Mouse (Mus musculus): Measurements from ENCODE around the gene Msh3. TPM values are rescaled to one million over a fixed set of nuclear protein-coding genes. Genes with fewer than 3 reads are reported as not detected.

Gene Msh3
- polyA plus RNA-seq, 1 experiment from 2014 or later, result 35.1 TPM

- no peak overlapping the region for H3K4me2 ChIP-seq (ENCODE audit: low read depth, low read length)
- peaks cover 6% of the 10 kb centered on the region; the same call in 1 of the 2 replicates for H3K36me3 ChIP-seq (ENCODE audit: control insufficient read depth, insufficient read depth, low read length)
- no peak overlapping the region for H3K27ac ChIP-seq (ENCODE audit: low read depth, low read length)
- no peak overlapping the region for H3K4me3 ChIP-seq (ENCODE audit: low read depth, low read length)
- no peaks in the 10 kb centered on the region for H3K4me1 ChIP-seq (ENCODE audit: control insufficient read depth, insufficient read depth, low read length)
- H3K9me3 ChIP-seq (ENCODE audit: control insufficient read depth, low read length), result no peaks in the 10 kb centered on the region
- H3K9ac ChIP-seq (replicated peaks; ENCODE audit: low read depth, low read length), result no peak overlapping the region
- WGBS, result 95% methylated on average over 3 of the region's 3 CpGs
- no peaks in the 10 kb centered on the region for H3K27me3 ChIP-seq (ENCODE audit: control insufficient read depth, insufficient read depth, low read length)
- no peak for ATAC-seq (ENCODE audit: low read depth)
Observed at GRCm38 (mm10) chr13:92339787-92340186, 15.0 kb downstream of the Msh3 start.

GRCm38 (mm10) chr13:92337773-92338462 is 16.9 kb downstream of the Msh3 start:
- Histone ChIP-seq H3K27me3 (ENCODE audit: control insufficient read depth, insufficient read depth, low read length) (no peaks in the 10 kb centered on the region), H3K4me3 (ENCODE audit: low read depth, low read length) (no peak overlapping the region), H3K27ac (ENCODE audit: low read depth, low read length) (no peak overlapping the region), H3K4me2 (ENCODE audit: low read depth, low read length) (no peak overlapping the region), H3K4me1 (ENCODE audit: control insufficient read depth, insufficient read depth, low read length) (no peaks in the 10 kb centered on the region), H3K9me3 (ENCODE audit: control insufficient read depth, low read length) (no peaks in the 10 kb centered on the region), H3K9ac (replicated peaks; ENCODE audit: low read depth, low read length) (no peak overlapping the region), H3K36me3 (ENCODE audit: control insufficient read depth, insufficient read depth, low read length) (peaks cover 6% of the 10 kb centered on the region; the same call in 1 of the 2 replicates)
- 84% methylated on average over 6 of the region's 6 CpGs for WGBS
- no peak for ATAC-seq (ENCODE audit: low read depth)

- Histone ChIP-seq H3K36me3 (ENCODE audit: control insufficient read depth, insufficient read depth, low read length) (peaks cover under 1% of the 10 kb centered on the region; the same call in 1 of the 2 replicates), H3K4me1 (ENCODE audit: control insufficient read depth, insufficient read depth, low read length) (no peaks in the 10 kb centered on the region), H3K4me2 (ENCODE audit: low read depth, low read length) (no peak overlapping the region), H3K27ac (ENCODE audit: low read depth, low read length) (no peak overlapping the region), H3K4me3 (ENCODE audit: low read depth, low read length) (no peak overlapping the region), H3K27me3 (ENCODE audit: control insufficient read depth, insufficient read depth, low read length) (no peaks in the 10 kb centered on the region), H3K9ac (replicated peaks; ENCODE audit: low read depth, low read length) (no peak overlapping the region), H3K9me3 (ENCODE audit: control insufficient read depth, low read length) (no peaks in the 10 kb centered on the region)
- WGBS, result 97% methylated on average over 1 of the region's 1 CpGs
- ATAC-seq (ENCODE audit: low read depth), result no peak
Observed at GRCm38 (mm10) chr13:92336857-92337256, 17.9 kb downstream of the Msh3 start.

GRCm38 (mm10) chr13:92332103-92332879 is 22.5 kb downstream of the Msh3 start:
- ATAC-seq (ENCODE audit: low read depth), result no peak
- Histone ChIP-seq H3K4me3 (ENCODE audit: low read depth, low read length) (no peak overlapping the region), H3K36me3 (ENCODE audit: control insufficient read depth, insufficient read depth, low read length) (no peaks in the 10 kb centered on the region), H3K4me2 (ENCODE audit: low read depth, low read length) (no peak overlapping the region), H3K9ac (replicated peaks; ENCODE audit: low read depth, low read length) (no peak overlapping the region), H3K27me3 (ENCODE audit: control insufficient read depth, insufficient read depth, low read length) (no peaks in the 10 kb centered on the region), H3K4me1 (ENCODE audit: control insufficient read depth, insufficient read depth, low read length) (no peaks in the 10 kb centered on the region), H3K9me3 (ENCODE audit: control insufficient read depth, low read length) (no peaks in the 10 kb centered on the region), H3K27ac (ENCODE audit: low read depth, low read length) (no peak overlapping the region)
- 82% methylated on average over 15 of the region's 15 CpGs for WGBS

GRCm38 (mm10) chr13:92330621-92331020 is 24.2 kb downstream of the Msh3 start:
- Histone ChIP-seq H3K36me3 (ENCODE audit: control insufficient read depth, insufficient read depth, low read length) (no peaks in the 10 kb centered on the region), H3K4me3 (ENCODE audit: low read depth, low read length) (no peak overlapping the region), H3K4me2 (ENCODE audit: low read depth, low read length) (no peak overlapping the region), H3K9me3 (ENCODE audit: control insufficient read depth, low read length) (no peaks in the 10 kb centered on the region), H3K4me1 (ENCODE audit: control insufficient read depth, insufficient read depth, low read length) (no peaks in the 10 kb centered on the region), H3K27ac (ENCODE audit: low read depth, low read length) (no peak overlapping the region), H3K27me3 (ENCODE audit: control insufficient read depth, insufficient read depth, low read length) (no peaks in the 10 kb centered on the region), H3K9ac (replicated peaks; ENCODE audit: low read depth, low read length) (no peak overlapping the region)
- WGBS, result 94% methylated on average over 3 of the region's 3 CpGs
- ATAC-seq (ENCODE audit: low read depth), result no peak

- Histone ChIP-seq H3K9me3 (ENCODE audit: control insufficient read depth, low read length) (no peaks in the 10 kb centered on the region), H3K27me3 (ENCODE audit: control insufficient read depth, insufficient read depth, low read length) (no peaks in the 10 kb centered on the region), H3K4me1 (ENCODE audit: control insufficient read depth, insufficient read depth, low read length) (no peaks in the 10 kb centered on the region), H3K27ac (ENCODE audit: low read depth, low read length) (no peak overlapping the region), H3K4me2 (ENCODE audit: low read depth, low read length) (no peak overlapping the region), H3K9ac (replicated peaks; ENCODE audit: low read depth, low read length) (no peak overlapping the region), H3K36me3 (ENCODE audit: control insufficient read depth, insufficient read depth, low read length) (no peaks in the 10 kb centered on the region), H3K4me3 (ENCODE audit: low read depth, low read length) (no peak overlapping the region)
- whole genome bisulfite sequencing, result 90% methylated on average over 2 of the region's 2 CpGs
- no peak for ATAC-seq (ENCODE audit: low read depth)
Observed at GRCm38 (mm10) chr13:92328000-92328399, 26.8 kb downstream of the Msh3 start.

- no peaks in the 10 kb centered on the region for H3K9me3 ChIP-seq (ENCODE audit: control insufficient read depth, low read length)
- no peak overlapping the region for H3K4me3 ChIP-seq (ENCODE audit: low read depth, low read length)
- no peak overlapping the region for H3K27ac ChIP-seq (ENCODE audit: low read depth, low read length)
- H3K4me2 ChIP-seq (ENCODE audit: low read depth, low read length), result no peak overlapping the region
- no peak for ATAC-seq (ENCODE audit: low read depth)
- WGBS, result 88% methylated on average over 5 of the region's 5 CpGs
- no peak overlapping the region for H3K9ac ChIP-seq (replicated peaks; ENCODE audit: low read depth, low read length)
- no peaks in the 10 kb centered on the region for H3K4me1 ChIP-seq (ENCODE audit: control insufficient read depth, insufficient read depth, low read length)
- H3K27me3 ChIP-seq (ENCODE audit: control insufficient read depth, insufficient read depth, low read length), result no peaks in the 10 kb centered on the region
- no peaks in the 10 kb centered on the region for H3K36me3 ChIP-seq (ENCODE audit: control insufficient read depth, insufficient read depth, low read length)
Observed at GRCm38 (mm10) chr13:92326030-92326429, 28.8 kb downstream of the Msh3 start.

DNA sequence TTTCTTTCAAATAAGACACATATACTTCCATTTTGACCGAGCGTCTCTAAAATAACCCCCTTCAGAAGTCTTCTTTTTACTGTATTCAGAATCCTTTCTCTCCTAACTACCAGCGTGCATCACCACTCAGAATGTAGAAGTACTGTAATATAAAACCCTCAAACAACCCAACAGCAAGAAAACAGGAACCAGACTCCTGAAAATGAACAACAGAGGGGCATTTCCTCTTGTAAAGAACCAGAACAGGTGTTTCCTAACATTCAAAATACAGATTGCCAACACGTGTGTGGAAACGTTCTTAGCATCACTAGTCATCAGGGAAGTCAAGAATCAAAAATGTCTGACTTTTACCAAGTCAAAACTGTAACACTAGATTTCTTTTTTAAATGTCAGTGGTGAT is 34.0 kb downstream of the Msh3 start:
- H3K4me2 ChIP-seq (ENCODE audit: low read depth, low read length), result no peak overlapping the region
- H3K4me1 ChIP-seq (ENCODE audit: control insufficient read depth, insufficient read depth, low read length), result no peaks in the 10 kb centered on the region
- H3K9me3 ChIP-seq (ENCODE audit: control insufficient read depth, low read length), result no peaks in the 10 kb centered on the region
- H3K4me3 ChIP-seq (ENCODE audit: low read depth, low read length), result no peak overlapping the region
- H3K36me3 ChIP-seq (ENCODE audit: control insufficient read depth, insufficient read depth, low read length), result no peaks in the 10 kb centered on the region
- 92% methylated on average over 5 of the region's 5 CpGs for WGBS
- no peak overlapping the region for H3K27ac ChIP-seq (ENCODE audit: low read depth, low read length)
- H3K27me3 ChIP-seq (ENCODE audit: control insufficient read depth, insufficient read depth, low read length), result no peaks in the 10 kb centered on the region
- no peak overlapping the region for H3K9ac ChIP-seq (replicated peaks; ENCODE audit: low read depth, low read length)
- ATAC-seq (ENCODE audit: low read depth), result no peak

DNA sequence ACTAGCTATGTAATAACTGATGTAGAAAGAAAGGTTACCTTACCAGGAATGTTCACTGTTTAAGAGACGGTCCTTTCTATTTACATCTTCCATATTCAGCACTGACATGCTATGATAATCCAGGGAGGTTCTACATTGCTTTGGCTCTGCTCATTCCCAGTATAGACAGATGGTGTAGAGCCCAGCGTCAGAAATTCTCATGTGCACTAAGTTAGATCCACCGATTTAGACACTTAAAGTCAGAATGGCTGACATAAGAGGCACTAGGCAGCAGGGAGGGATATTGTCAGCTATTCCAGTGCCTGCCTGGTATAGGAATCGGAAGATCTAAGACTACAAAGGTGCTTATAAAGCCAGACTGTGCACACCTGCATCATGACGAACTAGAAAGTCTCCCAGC is 40.2 kb downstream of the Msh3 start:
- no peak for ATAC-seq (ENCODE audit: low read depth)
- no peak overlapping the region for H3K4me2 ChIP-seq (ENCODE audit: low read depth, low read length)
- WGBS, result 85% methylated on average over 5 of the region's 5 CpGs

More for the DNA sequence above, 40.2 kb downstream of the Msh3 start:
- Histone ChIP-seq H3K27ac (ENCODE audit: low read depth, low read length) (no peak overlapping the region), H3K27me3 (ENCODE audit: control insufficient read depth, insufficient read depth, low read length) (no peaks in the 10 kb centered on the region), H3K4me3 (ENCODE audit: low read depth, low read length) (no peak overlapping the region), H3K9me3 (ENCODE audit: control insufficient read depth, low read length) (no peaks in the 10 kb centered on the region), H3K36me3 (ENCODE audit: control insufficient read depth, insufficient read depth, low read length) (no peaks in the 10 kb centered on the region), H3K9ac (replicated peaks; ENCODE audit: low read depth, low read length) (no peak overlapping the region), H3K4me1 (ENCODE audit: control insufficient read depth, insufficient read depth, low read length) (no peaks in the 10 kb centered on the region)
